Comparison of ENCODE assay signal across 11 mouse cellular contexts in the genomic region with DNA sequence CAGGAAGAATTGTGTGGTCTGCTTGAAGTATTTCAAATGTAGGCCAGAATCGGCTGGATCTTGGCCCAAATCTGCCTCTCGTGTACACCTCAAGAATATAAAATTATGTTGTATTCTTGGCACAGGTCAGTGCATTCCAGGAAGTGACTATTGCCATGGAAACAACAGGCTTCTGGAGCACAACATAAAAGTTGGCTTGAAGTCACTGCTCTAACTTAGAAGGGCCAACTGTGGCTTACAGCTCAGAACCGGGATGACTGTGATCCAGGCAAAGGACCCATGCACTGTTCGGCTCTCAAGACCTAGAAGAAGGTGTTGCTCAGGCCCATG. TPM values are rescaled to one million over a fixed set of nuclear protein-coding genes. Genes with fewer than 3 reads are reported as not detected.
DNase-seq lines count a peak whose midpoint lies in the region; ATAC-seq and TF ChIP-seq lines count a peak whose summit lies in the region.
"Had no signal": no experiment of that assay in that cellular context is flagged by ENCODE, and none has a peak within 500 bp of the region (broad histone marks: within the 10 kb centered on the region; RNA-seq: fewer than 3 reads in every experiment).

No protein-coding gene starts in this region.

- H3K9me3 ChIP-seq in kidney, embryonic 14.5 days (ENCODE audit: control insufficient read depth, low read length) = no peaks in the 10 kb centered on the region
- H3K9me3 ChIP-seq in MEL (replicated peaks; ENCODE audit: insufficient read depth, low read length) = no peaks in the 10 kb centered on the region
- no peaks in the 10 kb centered on the region for H3K9me3 ChIP-seq in intestine, postnatal 0 days (ENCODE audit: control insufficient read depth)
- H3K9me3 ChIP-seq: forebrain, embryonic 15.5 days had no signal

- no peak overlapping the region for H3K27ac ChIP-seq in kidney, embryonic 14.5 days (ENCODE audit: low read depth, low read length)
- peak overlapping the region; percentile 3; the same call in 1 of the 2 replicates for H3K27ac ChIP-seq in MEL (ENCODE audit: control insufficient read depth, low read depth, low read length)
- H3K27ac ChIP-seq in intestine, postnatal 0 days (ENCODE audit: low read depth, low read length) = 0 out of 2 replicates have a peak overlapping the region, but pooled peaks have one; percentile 21
- H3K27ac ChIP-seq: forebrain, embryonic 15.5 days had no signal

- TF ChIP-seq RAD21 in MEL (IDR thresholded peaks at IDR 0.05; ENCODE audit: low read depth, low read length) = no peak

- no peak overlapping the region for H3K4me3 ChIP-seq in kidney, embryonic 14.5 days (ENCODE audit: low read length)
- no peak overlapping the region for H3K4me3 ChIP-seq in MEL (ENCODE audit: control insufficient read depth in 1 of 2, insufficient read depth in 1 of 2, low read depth in 2 of 2, low read length in 2 of 2)
- no peak overlapping the region for H3K4me3 ChIP-seq in intestine, postnatal 0 days (ENCODE audit: low read depth, low read length)
- H3K4me3 ChIP-seq: forebrain, embryonic 15.5 days had no signal

- 71% methylated on average over 4 of the region's 4 CpGs for WGBS in kidney, embryonic 14.5 days
- WGBS in intestine, postnatal 0 days = 60% methylated on average over 4 of the region's 4 CpGs

- DNase-seq in kidney, adult 11 months = no peak
- DNase-seq in 3T3-L1 (ENCODE audit: low read depth, low spot score) = peak; percentile 85
- DNase-seq in MEL (ENCODE audit: low read depth, low spot score) = no peak
- DNase-seq in embryo, embryonic 11 days = no peak
- DNase-seq: liver had no signal

- TF ChIP-seq CTCF in MEL (IDR thresholded peaks at IDR 0.05 in 2 of 3, conservative IDR thresholded peaks at IDR 0.05 in 1 of 3; ENCODE audit: control insufficient read depth in 1 of 3, insufficient read depth in 1 of 3, low read depth in 2 of 3, low read length in 3 of 3, poor library complexity in 1 of 3, severe bottlenecking in 1 of 3) = no peak
- TF ChIP-seq CTCF in intestine, postnatal 0 days (IDR thresholded peaks at IDR 0.05; ENCODE audit: low read depth) = no peak

- H3K9ac ChIP-seq in kidney, embryonic 14.5 days (ENCODE audit: low read depth, low read length) = no peak overlapping the region
- no peak overlapping the region for H3K9ac ChIP-seq in MEL (ENCODE audit: control insufficient read depth, low read depth, low read length, poor library complexity, severe bottlenecking)
- H3K9ac ChIP-seq in intestine, postnatal 0 days (ENCODE audit: low read depth, low read length) = no peak overlapping the region
- H3K9ac ChIP-seq: forebrain, embryonic 15.5 days had no signal

- H3K27me3 ChIP-seq in kidney, embryonic 14.5 days (ENCODE audit: control insufficient read depth, insufficient read depth, low read length) = no peaks in the 10 kb centered on the region
- no peaks in the 10 kb centered on the region for H3K27me3 ChIP-seq in MEL (ENCODE audit: control insufficient read depth in 1 of 2, insufficient read depth in 2 of 2, low read length in 2 of 2)
- no peaks in the 10 kb centered on the region for H3K27me3 ChIP-seq in intestine, postnatal 0 days (replicated peaks; ENCODE audit: control insufficient read depth, insufficient read depth, low read length)
- H3K27me3 ChIP-seq: forebrain, embryonic 15.5 days had no signal

- ATAC-seq in kidney, embryonic 14.5 days (ENCODE audit: low FRiP score, low TSS enrichment) = peak; percentile 49; the same call in 1 of the 2 replicates
- ATAC-seq in intestine, postnatal 0 days = no peak
- ATAC-seq in frontal cortex, adult (ENCODE audit: low TSS enrichment) = no peak
- ATAC-seq: forebrain, embryonic 15.5 days; midbrain, embryonic 16.5 days had no signal

- H3K79me2 ChIP-seq in MEL (ENCODE audit: control insufficient read depth, insufficient read depth, low read length, poor library complexity) = peaks cover 22% of the 10 kb centered on the region

- H3K4me2 ChIP-seq in kidney, embryonic 14.5 days (replicated peaks; ENCODE audit: low read depth, low read length) = no peak overlapping the region
- no peak overlapping the region for H3K4me2 ChIP-seq in intestine, postnatal 0 days (replicated peaks; ENCODE audit: low read depth)
- H3K4me2 ChIP-seq: forebrain, embryonic 15.5 days had no signal

- TF ChIP-seq POLR2A in MEL (IDR thresholded peaks at IDR 0.05; ENCODE audit: control insufficient read depth in 1 of 2, insufficient read depth in 1 of 2, low read depth in 1 of 2, low read length in 2 of 2, poor library complexity in 1 of 2) = peak in 1 of 2 experiments; percentile 12; a peak in 1 of 4 replicates

- peaks cover 5% of the 10 kb centered on the region; the same call in 1 of the 2 replicates for H3K4me1 ChIP-seq in kidney, embryonic 14.5 days (ENCODE audit: control insufficient read depth, insufficient read depth, low read length)
- H3K4me1 ChIP-seq in MEL (ENCODE audit: control insufficient read depth in 1 of 2, insufficient read depth in 2 of 2, low read length in 2 of 2) = peaks cover 0 to 27% of the 10 kb centered on the region in 2 experiments; a peak in 2 of 4 replicates
- no peaks in the 10 kb centered on the region for H3K4me1 ChIP-seq in intestine, postnatal 0 days (replicated peaks; ENCODE audit: control insufficient read depth, insufficient read depth, low read length)

- H3K36me3 ChIP-seq in kidney, embryonic 14.5 days (ENCODE audit: control insufficient read depth, insufficient read depth, low read length) = peaks cover 43% of the 10 kb centered on the region
- peaks cover 25 to 28% of the 10 kb centered on the region in 2 experiments for H3K36me3 ChIP-seq in MEL (ENCODE audit: control insufficient read depth in 1 of 2, insufficient read depth in 2 of 2, low read length in 2 of 2)
- peaks cover 34% of the 10 kb centered on the region for H3K36me3 ChIP-seq in intestine, postnatal 0 days (ENCODE audit: control insufficient read depth, insufficient read depth)

- no peak for TF ChIP-seq EP300 in MEL (IDR thresholded peaks at IDR 0.05; ENCODE audit: low read depth in 1 of 2, low read length in 2 of 2)

TF ChIP-seq in MEL, 35 proteins besides CTCF, POLR2A, EP300 and RAD21:
- peak; percentile 43; the same call in 1 of the 2 replicates for TF ChIP-seq ELF1 (IDR thresholded peaks at IDR 0.05; ENCODE audit: low read depth, low read length)
- no peak for TF ChIP-seq HCFC1 (IDR thresholded peaks at IDR 0.05; ENCODE audit: low read depth, low read length)
- no peak for TF ChIP-seq TBP (IDR thresholded peaks at IDR 0.05; ENCODE audit: low read depth, low read length)
- TF ChIP-seq RCOR1 (IDR thresholded peaks at IDR 0.05; ENCODE audit: low read depth, low read length) = no peak
- TF ChIP-seq MAFK (IDR thresholded peaks at IDR 0.05; ENCODE audit: borderline replicate concordance, low read depth, low read length) = no peak
- TF ChIP-seq POLR2AphosphoS2 (IDR thresholded peaks at IDR 0.05; ENCODE audit: low read length) = no peak
- no peak for TF ChIP-seq ZNF384 (IDR thresholded peaks at IDR 0.05; ENCODE audit: low read depth, low read length)
- TF ChIP-seq ZMIZ1 (IDR thresholded peaks at IDR 0.05; ENCODE audit: low read depth, low read length) = no peak; the same call in 1 of the 2 replicates
- TF ChIP-seq POLR2AphosphoS5 (IDR thresholded peaks at IDR 0.05; ENCODE audit: borderline replicate concordance, low read depth, low read length) = 0 out of 2 replicates have a peak, but pooled peaks have one; percentile 55
- no peak for TF ChIP-seq GATA1 (IDR thresholded peaks at IDR 0.05; ENCODE audit: low read depth, low read length)
- TF ChIP-seq KAT2A (conservative IDR thresholded peaks at IDR 0.05; ENCODE audit: low read depth, low read length) = no peak
TF ChIP-seq in MEL: peak in this region for 2.

RNA-seq across cellular contexts. Expression of a gene that starts 5.0 kb away (rescaled TPM):
- polyA plus RNA-seq in kidney, embryonic 14.5 days (2014; fragmentation: Nextera tagmentation; extraction: Ambion mirVana) = 1,184 and 1,677 TPM in 2 replicates
- 5,179 and 5,512 TPM in 2 replicates for total RNA-seq in MEL (2012; rRNA removed)
- polyA plus RNA-seq in MEL (2012; ENCODE audit: insufficient read depth in 1 of 2, insufficient read length in 2 of 2, low read depth in 1 of 2, low replicate concordance in 2 of 2, missing spikeins in 1 of 2) = 1,000 to 10,000 TPM in 1 of 2 experiments, not detected in 1; 3,167 TPM
- polyA plus RNA-seq in intestine, postnatal 0 days (2015; fragmentation: Nextera tagmentation; extraction: Ambion mirVana) = 623 and 626 TPM in 2 replicates

RNA-seq across cellular contexts. Expression of a gene that starts 18.1 kb away (rescaled TPM):
- polyA plus RNA-seq in kidney, embryonic 14.5 days (2014; fragmentation: Nextera tagmentation; extraction: Ambion mirVana) = 0.05 and 0.06 TPM in 2 replicates
- 0.23 TPM in 2 replicates for total RNA-seq in MEL (2012; rRNA removed)
- under 1 TPM in 1 of 2 experiments, not detected in 1; 0.28 TPM for polyA plus RNA-seq in MEL (2012; ENCODE audit: insufficient read depth in 1 of 2, insufficient read length in 2 of 2, low read depth in 1 of 2, low replicate concordance in 2 of 2, missing spikeins in 1 of 2)
- polyA plus RNA-seq in intestine, postnatal 0 days (2015; fragmentation: Nextera tagmentation; extraction: Ambion mirVana) = 0.04 and 0.13 TPM in 2 replicates
- polyA plus RNA-seq: forebrain, embryonic 15.5 days; large intestine, adult 2 months; midbrain, embryonic 16.5 days had no signal

RNA-seq across cellular contexts. Expression of a gene that starts 20.5 kb away (rescaled TPM):
- not detected in 2 replicates for polyA plus RNA-seq in kidney, embryonic 14.5 days (2014; fragmentation: Nextera tagmentation; extraction: Ambion mirVana)
- not detected in 2 replicates for total RNA-seq in MEL (2012; rRNA removed)
- not detected for polyA plus RNA-seq in MEL (2012; ENCODE audit: insufficient read depth in 1 of 2, insufficient read length in 2 of 2, low read depth in 1 of 2, low replicate concordance in 2 of 2, missing spikeins in 1 of 2)
- polyA plus RNA-seq in intestine, postnatal 0 days (2015; fragmentation: Nextera tagmentation; extraction: Ambion mirVana) = not detected in 2 replicates
- polyA plus RNA-seq: large intestine, adult 2 months had no signal

RNA-seq across cellular contexts. Expression of a gene that starts 34.8 kb away (rescaled TPM):
- 46.7 and 70.6 TPM in 2 replicates for polyA plus RNA-seq in kidney, embryonic 14.5 days (2014; fragmentation: Nextera tagmentation; extraction: Ambion mirVana)
- total RNA-seq in MEL (2012; rRNA removed) = 59.6 and 70.7 TPM in 2 replicates
- 10 to 100 TPM; 55.0 to 61.2 TPM for polyA plus RNA-seq in MEL (2012; ENCODE audit: insufficient read depth in 1 of 2, insufficient read length in 2 of 2, low read depth in 1 of 2, low replicate concordance in 2 of 2, missing spikeins in 1 of 2)
- polyA plus RNA-seq in intestine, postnatal 0 days (2015; fragmentation: Nextera tagmentation; extraction: Ambion mirVana) = 63.6 and 67.6 TPM in 2 replicates

RNA-seq across cellular contexts. Expression of a gene that starts 50.9 kb away (rescaled TPM):
- 10.2 and 15.9 TPM in 2 replicates for polyA plus RNA-seq in kidney, embryonic 14.5 days (2014; fragmentation: Nextera tagmentation; extraction: Ambion mirVana)
- 0.23 TPM in 1 of 2 replicates, not detected in the other for total RNA-seq in MEL (2012; rRNA removed)
- polyA plus RNA-seq in MEL (2012; ENCODE audit: insufficient read depth in 1 of 2, insufficient read length in 2 of 2, low read depth in 1 of 2, low replicate concordance in 2 of 2, missing spikeins in 1 of 2) = under 1 TPM in 1 of 2 experiments, not detected in 1; 0.74 TPM
- 2.6 and 3.4 TPM in 2 replicates for polyA plus RNA-seq in intestine, postnatal 0 days (2015; fragmentation: Nextera tagmentation; extraction: Ambion mirVana)
